Mouse (Mus musculus) adrenal gland, postnatal 10 days (tissue): ENCODE measurements around the gene Ccdc6. TPM values are rescaled to one million over a fixed set of nuclear protein-coding genes. Genes with fewer than 3 reads are reported as not detected.

Experiments
- DNase-seq: peaks from one replicate; pipeline ENCODE4 v3.0.0; 2021; ENCODE audit warnings: mixed read lengths
- long read RNA-seq, 2 experiments: library from polyadenylated mRNA; stranded (forward); transcript quantifications; one replicate each; pipeline ENCODE4 v2.0.0; 2021
- total RNA-seq, 2 experiments: library from RNA; stranded (reverse); gene quantifications; 2 replicates each; pipeline ENCODE4 v1.2.3; 2021

The Ccdc6 gene
- total RNA-seq, result 10 to 100 TPM; 46.9 to 56.7 TPM
- long read RNA-seq, experiment 1, partial matches to known transcripts, result 1 of 15 reads
- long read RNA-seq, experiment 1, other reads (novel, unspliced or antisense), result 14 of 15 reads
- long read RNA-seq, experiment 2, partial matches to known transcripts, result 2 of 4 reads
- long read RNA-seq, experiment 2, other reads (novel, unspliced or antisense), result 2 of 4 reads

DNA sequence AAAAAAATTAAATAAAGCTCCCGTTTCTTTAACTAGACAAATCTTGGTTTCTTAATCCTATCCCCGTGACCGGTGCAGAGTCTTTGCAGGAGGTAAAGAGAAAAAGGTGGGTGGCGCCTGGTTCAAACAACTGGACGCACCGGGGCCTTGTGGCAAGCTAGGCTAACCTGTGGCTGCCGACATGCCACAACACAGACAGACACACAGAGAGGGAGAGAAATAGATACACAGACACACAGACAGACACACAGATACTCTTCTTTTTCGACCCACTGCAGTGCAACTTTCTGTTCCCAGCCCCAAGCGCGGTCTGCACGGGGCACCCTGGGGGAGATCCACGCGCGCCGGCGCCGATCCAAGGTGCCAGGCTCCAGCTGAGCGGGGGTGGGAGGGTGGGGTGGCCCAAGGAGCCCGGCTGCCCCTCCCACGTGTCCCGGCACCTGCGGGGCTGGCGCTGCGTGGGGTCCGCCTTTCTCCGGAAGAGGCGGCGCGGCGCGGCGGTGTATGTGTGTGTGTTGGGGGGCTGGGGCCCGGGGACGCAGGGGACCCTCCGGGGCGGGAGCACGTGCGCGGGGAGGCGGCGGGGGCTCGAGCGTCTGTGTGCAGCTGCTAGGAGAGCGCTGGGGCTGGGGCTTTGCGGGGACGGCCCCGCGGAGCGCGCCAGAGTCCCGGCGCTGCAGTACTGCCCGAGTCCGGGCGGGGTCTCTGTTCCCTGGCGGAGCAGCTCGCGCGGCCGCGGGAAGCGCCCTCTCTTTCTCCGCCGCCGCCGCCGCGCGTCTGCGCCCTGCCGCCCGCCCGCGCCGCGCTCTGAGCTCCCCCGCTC is at the start of gene Ccdc6:
Ccdc6 (plus strand) TSS at position 756 of the 823 bp plus-strand sequence.
- DNase-seq, result peak; percentile 93

DNA sequence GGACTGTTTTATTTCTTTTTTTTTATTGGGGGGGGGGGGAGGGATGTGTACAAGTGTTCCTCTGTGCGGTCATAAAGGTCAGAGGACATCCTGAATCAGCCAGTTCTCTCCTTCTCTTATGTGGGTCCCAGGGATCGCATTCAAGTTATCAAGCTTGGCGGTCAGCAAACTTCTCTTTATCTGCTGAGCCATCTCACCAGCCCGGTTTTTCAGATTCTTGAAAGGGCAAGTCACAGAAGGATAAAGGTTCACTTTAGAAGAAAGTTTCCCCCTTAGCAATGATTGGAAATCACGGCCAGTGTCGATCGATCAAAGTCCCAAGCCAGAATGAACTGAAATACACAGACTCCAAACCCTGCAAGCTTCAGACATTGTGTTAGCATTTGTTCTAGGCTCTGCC is 47.1 kb upstream of the Ccdc6 start:
- DNase-seq, result no peak

DNA sequence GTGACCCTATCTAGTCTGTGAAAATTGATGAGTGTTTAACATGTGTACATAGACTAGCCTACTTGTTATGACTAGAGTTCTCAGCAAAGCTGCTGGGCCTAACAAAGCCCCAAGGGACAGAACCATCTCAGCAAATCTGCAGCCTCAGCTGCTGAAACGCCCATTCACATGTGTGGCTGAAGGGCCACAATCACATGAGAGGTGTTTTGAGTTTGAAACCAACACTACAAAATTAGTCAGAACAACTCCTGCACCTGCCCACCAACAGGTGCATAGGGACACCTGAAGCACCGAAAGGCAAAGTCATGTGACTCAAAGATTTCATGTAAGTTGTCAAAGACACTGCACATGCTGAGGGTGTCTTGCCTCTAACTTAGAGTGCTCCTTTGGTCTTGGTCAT is 41.6 kb upstream of the Ccdc6 start:
- no peak for DNase-seq

DNA sequence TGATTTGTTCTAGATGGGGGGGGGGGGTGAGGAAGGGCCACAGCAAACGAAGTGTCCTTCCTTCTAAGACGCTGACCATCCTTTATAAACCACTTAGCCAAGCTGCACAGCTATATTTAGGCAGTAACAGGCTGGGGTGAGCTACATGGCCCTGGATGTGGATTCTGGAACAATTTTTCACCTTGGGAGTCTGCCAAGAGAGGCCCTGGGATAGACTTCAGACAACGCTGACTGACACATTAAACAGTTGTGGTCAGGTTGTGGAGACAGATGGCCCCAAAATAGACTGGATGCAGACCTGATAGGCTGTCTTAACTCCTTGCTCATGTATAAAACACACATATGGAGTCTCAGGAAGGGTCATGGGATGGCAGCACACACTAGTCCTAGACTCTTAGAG is 39.9 kb upstream of the Ccdc6 start:
- DNase-seq, result peak; percentile 67

DNA sequence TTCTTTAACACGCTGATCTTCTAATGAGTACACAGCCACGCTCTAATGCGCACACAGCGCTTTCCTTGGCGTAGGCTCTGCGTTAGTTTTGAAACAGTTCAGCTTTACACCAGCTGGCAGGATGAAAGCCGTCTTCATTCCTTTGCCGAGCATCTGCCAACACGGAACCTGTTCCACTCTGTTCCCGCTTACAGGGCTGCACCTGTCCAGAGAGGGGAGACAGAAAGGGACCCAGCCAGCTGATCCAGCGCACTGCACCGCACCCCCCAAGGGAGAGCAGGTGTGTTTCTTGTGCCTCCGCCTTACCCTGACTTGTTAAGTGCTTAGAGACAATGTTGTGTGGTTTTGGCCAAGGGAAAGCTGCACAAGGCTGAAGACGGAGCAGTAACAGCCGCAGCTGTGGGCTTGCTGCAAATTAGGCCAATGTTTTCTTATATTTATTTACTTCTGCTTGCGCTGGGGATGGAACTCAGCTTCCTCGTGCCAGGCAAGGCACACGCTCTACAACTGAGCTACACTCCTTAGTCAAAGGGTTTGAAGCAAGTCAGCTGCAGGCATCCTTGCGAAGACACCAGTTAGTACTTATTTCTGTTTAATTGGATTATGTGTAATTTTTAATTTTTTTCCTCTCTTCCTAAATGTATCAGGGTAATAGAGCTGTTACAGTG is 36.8 kb upstream of the Ccdc6 start:
- DNase-seq, result no peak

DNA sequence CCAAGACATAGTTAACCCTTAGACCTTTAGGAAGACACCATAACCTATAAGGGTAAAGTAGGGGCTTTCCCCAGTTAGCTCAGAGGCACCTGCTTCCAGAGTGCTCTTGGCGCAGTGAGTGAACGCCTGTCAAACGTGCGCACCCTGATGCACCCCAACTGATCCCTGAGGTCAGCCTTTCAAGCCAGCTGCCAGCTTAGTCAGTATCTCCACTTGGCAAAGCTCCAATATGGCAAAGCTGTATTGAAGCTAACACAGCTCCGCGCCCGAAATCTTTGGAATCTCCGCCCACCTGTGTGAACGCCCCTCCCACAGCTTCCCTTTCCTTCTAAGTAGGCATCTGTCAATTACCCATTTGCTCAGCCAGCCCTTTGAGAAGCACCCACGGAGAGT is 36.2 kb upstream of the Ccdc6 start:
- DNase-seq, result peak; percentile 19

DNA sequence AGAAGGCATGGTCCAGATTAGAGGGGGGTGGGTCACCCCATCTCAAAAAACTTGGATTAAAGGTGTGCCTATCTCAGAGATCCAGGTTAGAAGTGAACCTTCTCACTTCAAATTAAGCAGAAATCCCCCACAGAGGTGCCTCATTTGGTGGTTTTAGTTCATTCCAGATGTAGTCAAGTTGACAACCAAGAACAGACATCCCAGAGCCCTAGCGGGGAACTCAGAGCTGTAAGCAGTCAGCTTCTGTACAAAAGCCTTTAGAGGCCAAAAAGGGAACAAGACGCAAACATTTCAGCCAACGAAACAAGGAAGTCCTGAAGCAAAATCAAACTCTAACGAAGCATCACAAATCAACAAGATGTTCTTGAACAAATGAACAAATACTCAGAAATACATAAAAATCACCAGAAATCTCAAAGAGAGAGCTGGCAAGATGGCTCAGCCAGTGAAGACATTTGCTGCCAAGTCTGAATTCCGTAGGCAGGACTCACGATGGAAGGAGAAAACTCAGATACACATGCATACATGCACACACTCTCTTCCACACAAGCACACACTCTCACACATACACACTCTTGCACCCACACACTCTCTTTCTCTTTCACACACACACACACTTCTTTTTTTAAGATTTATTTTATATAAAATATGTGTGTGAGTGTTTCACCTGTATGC is 32.9 kb upstream of the Ccdc6 start:
- DNase-seq, result no peak

DNA sequence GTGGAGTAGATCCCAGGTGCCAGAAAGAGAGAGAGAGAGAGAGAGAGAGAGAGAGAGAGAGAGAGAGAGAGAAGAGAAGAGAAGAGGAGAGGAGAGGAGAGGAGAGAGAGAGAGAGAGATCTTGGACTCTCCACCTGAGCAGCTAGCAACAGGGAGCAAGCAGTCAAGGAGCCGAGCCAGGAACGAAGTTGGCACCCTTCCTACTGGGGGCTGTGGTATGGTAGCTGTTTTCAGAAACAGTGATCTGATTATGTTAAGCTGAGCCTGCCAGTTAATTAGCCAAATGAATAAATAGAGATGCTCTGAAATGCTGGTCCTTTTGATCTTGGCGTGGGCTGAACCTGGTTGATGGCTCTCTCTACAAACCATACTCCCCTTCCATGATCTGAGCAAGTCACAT is 31.7 kb upstream of the Ccdc6 start:
- no peak for DNase-seq

DNA sequence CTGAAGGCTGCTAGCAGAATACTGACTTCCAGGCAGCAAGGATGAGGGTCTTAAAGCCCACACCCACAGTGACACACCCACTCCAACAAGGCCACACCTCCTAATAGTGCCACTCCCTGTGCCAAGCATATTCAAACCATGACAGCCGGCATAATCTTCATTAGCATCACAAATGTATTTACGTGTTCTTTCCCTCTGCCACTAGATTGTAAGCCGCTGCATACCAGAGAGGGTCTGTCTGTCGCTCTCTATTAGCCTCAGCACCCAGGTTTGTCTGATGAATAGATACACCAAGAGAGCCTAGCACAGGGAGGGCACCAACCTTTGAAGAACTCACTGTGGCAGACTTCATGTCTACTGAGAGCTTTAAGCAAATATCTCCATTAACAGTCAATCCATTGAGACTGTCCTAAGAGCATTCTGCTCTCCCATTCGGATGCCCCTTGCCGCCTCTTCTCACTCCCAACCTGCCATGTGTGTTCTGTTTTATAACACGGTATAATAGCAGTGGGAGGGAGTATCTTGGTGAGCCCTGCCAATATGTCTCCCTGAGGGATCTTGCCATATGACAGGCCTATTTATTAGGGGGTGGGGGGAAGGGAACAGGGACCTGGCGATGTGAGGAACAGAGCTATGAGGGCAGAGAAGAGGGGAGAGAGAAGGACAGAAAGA is 30.3 kb upstream of the Ccdc6 start:
- no peak for DNase-seq

DNA sequence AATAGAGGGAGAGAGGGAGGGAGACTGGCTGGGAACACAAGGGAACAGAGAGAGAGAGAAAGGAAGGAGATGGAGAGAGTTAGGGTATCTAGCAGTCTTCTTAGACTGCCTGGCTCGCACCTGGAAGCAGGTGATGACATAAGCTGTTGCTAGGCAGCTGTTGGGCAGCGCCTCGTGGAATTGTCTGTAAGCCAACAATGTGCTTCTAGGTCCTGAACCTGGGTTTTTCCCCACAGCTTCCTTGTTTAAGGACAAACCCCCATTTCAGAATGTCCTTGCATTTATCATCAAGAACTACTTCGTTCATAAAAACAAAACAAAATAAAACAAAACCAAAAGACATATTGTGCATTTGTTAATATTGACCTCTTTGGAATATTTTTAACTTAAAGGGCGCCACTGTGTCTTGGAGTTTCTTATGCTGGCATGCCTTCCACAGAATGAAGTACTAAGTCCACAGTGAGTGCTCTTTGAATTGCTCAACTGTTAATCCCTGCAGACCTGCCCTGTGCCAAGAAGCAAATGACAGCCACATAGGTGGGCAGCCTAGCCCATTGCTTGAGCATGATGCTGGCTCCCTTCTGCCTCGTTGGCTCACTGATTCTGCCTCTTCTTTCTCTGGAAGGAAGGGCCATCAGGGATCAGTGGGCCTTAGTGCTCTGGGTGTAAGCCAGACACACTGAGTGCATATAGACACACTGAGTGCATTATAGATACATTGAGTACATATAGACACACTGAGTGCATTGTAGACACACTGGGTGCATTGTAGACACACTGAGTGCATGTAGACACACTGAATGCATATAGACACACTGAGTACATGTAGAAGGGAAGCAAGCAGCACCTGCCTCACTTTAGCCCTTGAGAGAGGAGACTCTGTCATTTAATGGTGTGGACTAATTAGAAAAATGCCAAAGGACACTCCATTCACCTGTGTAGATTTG is 29.5 kb upstream of the Ccdc6 start:
- DNase-seq, result peak; percentile 20

DNA sequence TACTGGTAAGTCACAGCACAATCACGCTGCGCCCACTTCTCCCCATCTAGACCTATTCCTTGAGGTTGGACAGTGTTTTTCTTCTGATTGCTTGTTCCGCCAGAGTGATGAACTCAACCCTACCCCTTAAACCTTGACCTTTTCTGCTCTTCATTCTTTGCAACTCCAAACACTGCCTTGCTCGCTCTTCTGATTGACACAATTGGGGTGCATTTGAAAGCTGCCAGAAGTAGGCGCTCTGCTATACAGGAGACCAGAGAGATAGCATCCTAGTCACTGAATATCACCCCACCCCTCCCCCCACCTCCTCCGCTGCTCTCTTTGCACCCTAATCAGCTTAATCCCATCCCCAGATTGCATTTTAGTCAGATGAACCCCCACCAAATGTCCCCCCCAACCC is 27.6 kb upstream of the Ccdc6 start:
- DNase-seq, result no peak

DNA sequence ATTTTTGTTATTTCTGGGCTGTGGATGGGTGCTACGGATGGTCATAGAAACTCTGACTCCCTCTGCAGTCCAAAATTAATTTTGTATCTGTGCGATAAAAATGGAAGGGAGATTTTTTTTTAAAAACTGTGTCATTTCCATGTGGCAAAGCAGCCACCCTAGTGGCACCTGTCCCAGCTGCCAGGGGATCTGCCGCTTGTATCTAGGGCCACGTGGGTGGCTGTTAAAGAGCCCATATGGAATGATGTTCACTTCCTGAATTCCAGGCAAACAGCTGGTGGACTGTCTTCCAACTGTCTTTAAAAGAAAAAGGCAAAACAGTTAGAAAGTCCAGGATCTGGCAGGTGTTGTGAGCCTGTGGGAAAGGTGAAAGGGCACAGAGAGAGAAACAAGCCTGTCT is 25.6 kb upstream of the Ccdc6 start:
- no peak for DNase-seq

DNA sequence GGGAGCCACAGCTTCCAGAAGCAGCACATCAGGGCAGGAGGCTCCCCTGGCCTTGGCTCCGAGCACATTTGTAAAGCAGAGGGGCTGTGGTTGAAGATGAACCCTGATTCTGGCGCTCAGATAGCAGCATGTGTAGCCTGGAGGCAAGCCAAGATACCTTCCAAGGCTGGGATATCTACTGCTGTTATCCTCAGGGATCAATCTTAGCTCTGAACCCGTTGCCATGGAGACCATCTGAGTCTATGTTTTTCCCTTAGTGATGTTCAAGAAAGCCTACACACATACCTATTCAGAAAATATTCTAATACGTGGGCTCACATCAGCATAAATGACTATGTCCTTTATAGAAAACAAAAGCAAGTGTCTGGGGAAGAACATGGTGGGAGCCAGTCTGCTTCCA is 19.5 kb upstream of the Ccdc6 start:
- no peak for DNase-seq

DNA sequence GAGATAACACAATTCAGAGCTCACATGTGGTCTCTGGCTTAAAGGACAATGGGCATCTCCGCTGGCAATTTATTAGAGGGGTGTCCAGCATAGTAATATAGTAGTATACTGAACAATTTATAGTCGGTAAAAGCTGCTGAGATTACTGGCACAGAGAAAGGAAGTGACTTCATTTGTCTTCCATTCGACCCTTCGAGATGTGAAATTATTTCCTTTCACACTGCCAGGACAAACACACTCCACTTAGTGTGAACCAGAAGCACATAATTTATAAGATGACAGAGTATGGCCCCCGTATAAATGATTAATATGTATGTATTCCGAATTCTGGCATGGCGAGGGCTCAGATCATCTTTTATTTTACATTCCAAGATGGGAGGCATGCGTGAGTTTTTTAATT is 16.0 kb upstream of the Ccdc6 start:
- no peak for DNase-seq

DNA sequence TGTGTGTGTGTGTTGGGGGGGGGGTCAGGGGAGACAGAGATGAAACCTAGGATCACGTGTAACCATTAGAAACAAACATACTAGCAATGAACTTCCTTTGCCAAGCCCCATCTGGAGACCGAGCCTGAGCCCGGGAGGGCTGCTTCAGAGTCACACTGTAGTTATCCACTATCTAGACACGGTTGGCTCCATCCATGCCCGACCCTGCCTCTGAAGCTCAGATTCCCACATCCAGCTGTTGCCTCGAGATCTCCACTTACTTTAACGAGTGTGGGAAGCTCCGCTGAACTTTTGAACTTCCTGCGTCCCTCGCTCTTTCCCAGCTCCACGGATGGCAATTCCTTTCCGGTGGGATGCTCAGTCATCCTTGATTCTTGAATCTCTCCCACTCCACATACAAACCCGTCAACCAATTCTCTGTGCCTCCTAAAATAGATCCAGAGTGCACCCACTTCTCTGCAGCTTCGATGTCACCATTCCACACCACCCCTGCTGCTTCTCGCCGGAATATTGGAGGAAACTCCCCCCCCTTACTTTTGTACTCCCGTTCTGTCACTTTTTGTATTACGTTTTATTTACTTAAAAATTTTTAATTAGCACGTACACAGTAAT is 15.3 kb upstream of the Ccdc6 start:
- DNase-seq, result no peak

DNA sequence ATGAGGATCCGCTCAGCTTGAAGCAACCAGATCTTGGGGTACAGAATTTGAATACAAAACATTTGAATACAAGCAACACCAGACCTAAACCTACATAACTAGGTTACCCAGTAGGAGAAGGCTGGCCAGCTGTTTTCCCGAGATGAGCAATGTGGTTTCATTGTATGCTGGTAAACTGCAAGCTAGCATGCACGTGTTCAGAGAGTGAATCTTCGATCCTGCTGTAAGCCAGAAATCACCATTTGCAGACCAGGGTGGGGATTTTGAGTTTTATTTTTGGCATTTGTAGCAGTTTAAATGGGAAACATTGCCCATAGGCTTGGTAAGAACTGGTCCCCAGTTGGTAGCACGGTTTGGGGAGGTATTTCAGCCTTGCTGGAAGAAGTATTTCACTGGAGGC is 13.7 kb upstream of the Ccdc6 start:
- no peak for DNase-seq

DNA sequence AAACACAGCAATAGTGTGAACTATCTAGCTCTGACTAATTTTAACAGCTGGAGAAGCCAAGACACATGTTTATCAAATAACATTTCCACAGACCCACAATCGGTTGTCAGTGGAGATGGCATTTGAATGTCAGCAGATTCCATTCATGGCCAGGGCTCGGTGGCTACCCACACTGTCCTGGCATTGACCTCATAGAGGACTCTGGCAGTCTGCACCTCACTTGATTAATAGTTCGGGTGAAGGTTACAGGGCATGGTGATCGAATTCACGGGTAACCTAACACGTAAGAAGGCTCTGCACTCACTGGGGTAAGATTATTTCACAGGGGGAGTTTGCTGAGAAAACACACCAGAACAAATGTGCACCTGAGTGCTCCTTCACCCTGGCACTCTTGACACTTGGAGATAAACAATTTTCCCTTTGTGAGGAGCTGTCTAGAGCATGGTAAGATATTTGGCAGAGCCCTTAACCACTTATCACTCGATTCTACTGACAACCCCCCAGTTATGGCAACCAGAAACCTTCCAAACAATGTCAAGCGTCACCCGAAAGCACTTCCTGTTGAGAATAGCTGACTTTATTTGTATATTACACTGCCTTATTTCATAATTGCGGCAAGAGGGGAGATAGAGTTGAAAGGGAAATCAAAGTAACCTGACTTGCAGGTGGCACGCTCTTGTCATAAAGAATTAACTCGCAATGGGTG is 11.5 kb upstream of the Ccdc6 start:
- DNase-seq, result peak; percentile 19

DNA sequence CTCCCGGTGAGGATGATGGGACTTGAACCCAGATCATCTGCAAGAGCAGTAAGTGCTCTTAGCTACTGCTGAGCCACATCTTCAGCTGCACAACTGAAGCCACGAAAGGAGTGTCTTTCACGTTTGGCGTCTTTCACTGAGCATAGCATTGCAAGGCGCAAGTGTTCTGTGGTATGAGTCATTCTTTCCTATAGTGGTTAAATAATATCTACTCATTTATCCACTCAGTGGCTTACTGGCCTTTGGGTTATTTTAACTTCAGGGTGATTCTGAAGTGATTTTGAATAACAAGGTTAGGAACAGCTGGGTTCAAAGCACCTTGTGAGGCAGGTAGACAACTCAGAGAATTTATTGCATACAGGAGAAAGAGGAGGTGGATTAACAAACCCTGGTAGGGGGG is 8.1 kb upstream of the Ccdc6 start:
- no peak for DNase-seq

DNA sequence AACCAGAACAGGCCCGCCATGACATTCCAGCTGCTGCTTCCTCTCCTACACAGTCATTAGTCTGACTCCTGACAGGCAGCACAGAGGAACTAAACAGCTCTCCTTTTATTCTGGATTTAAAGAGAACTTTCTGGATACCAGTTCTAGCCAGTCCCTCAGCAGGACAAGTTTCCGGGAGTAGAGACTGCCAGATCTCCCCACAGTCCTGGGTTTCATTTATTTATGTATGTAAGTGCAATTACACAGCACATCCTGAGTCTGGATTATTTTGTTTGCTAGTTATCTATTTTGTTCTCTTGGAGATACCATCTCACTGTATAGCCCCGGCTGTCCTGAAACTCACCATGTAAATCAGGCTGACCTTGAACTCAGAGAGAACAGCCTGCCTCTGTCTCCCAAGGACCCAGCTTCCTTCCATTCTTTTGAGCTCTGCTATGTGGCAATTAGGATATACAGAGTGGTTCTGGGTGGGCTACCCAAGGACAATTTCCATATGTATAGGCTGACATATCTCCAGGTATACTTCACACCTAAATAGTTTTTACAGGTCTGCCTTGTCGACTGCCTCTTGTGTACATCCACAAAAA is 5.0 kb upstream of the Ccdc6 start:
- DNase-seq, result no peak

DNA sequence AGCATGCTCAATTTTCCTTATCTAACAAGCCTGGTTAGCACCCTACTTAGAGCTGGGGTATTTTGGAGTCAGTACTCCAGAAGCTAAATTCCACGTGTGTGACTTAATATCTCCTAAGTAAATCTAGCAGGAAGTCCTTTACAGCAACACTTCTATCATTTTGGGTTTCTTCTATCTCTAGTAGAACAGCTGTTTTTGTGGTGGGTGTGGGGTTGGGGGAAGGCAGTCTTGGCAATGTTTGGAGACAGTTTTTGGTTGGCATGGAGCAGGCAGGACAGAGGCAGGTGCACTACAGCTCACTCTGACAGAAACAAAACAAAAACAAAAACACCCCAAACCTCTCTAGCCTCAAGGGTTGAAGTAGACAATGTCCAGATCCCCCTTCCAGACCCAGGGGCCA is 3.1 kb upstream of the Ccdc6 start:
- no peak for DNase-seq
